Mouse (Mus musculus): ENCODE data around the gene Zfp87. TPM values are rescaled to one million over a fixed set of nuclear protein-coding genes. Genes with fewer than 3 reads are reported as not detected.

Gene Zfp87
- 34.3 and 36.7 TPM in 2 replicates for polyA plus RNA-seq (2015; fragmentation: Nextera tagmentation; extraction: Ambion mirVana)

DNA sequence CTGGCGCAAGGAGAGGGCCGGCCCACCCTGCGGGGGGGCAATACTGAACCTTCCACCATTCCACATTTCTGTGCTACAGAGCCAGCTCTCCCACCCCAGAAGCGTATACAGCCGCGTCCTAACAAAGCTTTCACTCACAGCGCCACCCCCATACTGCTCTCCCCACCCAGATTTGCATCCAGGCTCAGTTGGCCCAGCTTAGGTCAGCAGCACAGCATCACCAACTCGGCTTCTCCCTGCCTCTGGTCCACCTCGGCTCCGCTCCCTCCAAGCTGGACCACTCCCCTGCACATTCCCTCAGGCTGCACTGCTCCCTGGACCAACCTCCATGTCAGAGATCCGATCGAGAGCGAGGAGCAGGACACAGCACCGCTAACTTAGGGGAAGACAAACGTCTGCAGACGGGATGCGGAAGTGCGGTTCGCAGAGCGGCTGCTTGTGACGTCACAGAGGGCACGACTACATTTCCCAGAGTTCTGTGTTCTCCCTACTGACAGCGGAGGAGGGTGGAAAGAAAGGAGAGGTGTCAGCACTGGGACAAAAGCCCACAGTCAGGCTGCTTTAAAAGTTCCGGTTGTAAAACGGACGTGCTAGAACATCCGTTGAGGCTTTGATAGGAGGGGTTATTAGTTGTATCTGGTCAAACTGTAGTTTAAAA, at the start of gene Zfp87, which contains the start of gene Gm26965:
TSS of gene Zfp87 (minus strand) at position 425 of the 658 bp plus-strand sequence.
TSS of gene Gm26965 (minus strand) at position 399 of the 658 bp plus-strand sequence.
- peak; percentile 99 for ATAC-seq

DNA sequence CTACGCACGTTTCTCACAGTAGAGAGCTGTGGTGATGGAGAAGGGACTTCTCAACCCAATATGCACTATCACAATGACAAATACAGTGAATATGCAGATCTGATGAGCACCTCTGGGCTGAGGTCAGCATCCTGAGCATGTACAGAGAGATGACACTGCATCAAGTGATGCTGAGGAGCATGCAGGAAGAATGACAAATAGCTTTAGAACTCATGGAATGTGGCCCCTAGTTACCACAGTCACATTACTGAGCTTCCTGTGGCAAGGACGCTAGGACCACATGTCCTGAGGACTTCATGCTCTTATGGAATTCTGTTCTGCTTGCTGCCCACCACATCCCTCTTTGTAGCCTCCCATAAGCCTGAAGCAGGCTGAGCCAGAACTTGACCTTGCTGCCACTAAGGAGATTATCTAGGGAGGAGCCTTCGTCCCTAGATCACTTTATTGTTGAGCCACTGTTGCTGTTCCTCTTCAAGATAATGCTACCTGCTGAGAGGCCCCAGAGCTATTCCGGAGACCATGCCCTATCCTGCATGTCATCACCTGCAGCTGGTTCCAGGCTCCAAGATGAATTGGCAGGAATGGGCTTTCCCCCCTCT, 46.7 kb upstream of the Zfp87 start:
- no peak for ATAC-seq
- no peak overlapping the region for H3K4me2 ChIP-seq

More for the DNA sequence above, at the start of gene Zfp87, which contains the start of gene Gm26965:
- Histone ChIP-seq H3K9me3 (replicated peaks) (no peaks in the 10 kb centered on the region), H3K36me3 (ENCODE audit: poor library complexity, severe bottlenecking) (peaks cover 7% of the 10 kb centered on the region), H3K4me1 (peaks cover 21% of the 10 kb centered on the region), H3K9ac (peak within 1 kb of the TSS; percentile 82), H3K27ac (peak within 1 kb of the TSS; percentile 63), H3K4me3 (peak within 1 kb of the TSS; percentile 82), H3K4me2 (peak within 1 kb of the TSS; percentile 86), H3K27me3 (no peaks in the 10 kb centered on the region)
- WGBS: 0% methylated on average over 27 of the region's 27 CpGs

DNA sequence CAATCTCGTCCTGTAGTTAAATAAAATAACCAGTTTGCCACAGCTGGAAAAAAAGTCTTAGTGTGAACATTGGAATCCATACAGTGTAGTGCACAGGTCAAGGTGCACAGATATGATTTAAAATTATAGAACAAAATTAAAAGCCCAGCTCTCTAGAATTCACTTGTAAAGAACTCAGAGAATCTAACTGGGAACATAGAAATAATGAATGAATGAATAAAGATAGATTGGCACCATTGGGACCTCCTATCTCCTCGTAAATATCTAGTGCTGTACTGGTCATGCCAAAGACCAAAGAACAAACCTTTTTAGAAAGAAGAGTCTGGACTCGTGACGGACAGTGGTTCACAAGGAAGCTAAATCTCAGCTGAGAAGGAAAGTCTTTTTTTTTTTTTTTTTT, 27.8 kb upstream of the Zfp87 start, which contains the start of gene Zfp748:
TSS of gene Zfp748 (minus strand) at position 101 of the 400 bp plus-strand sequence.
- peaks cover 16% of the 10 kb centered on the region for H3K4me1 ChIP-seq
- peak within 1 kb of the TSS; percentile 88 for H3K4me3 ChIP-seq
- no peaks in the 10 kb centered on the region for H3K27me3 ChIP-seq
- H3K4me2 ChIP-seq: peak within 1 kb of the TSS; percentile 73
- no peaks in the 10 kb centered on the region for H3K9me3 ChIP-seq (replicated peaks)
- peak within 1 kb of the TSS; percentile 88 for H3K9ac ChIP-seq
- 82% methylated on average over 4 of the region's 4 CpGs for WGBS
- H3K27ac ChIP-seq: peak within 1 kb of the TSS; percentile 72
- ATAC-seq: no peak
- H3K36me3 ChIP-seq (ENCODE audit: poor library complexity, severe bottlenecking): no peaks in the 10 kb centered on the region

More for the DNA sequence above, 46.7 kb upstream of the Zfp87 start:
- 77% methylated on average over 5 of the region's 5 CpGs for WGBS
- Histone ChIP-seq H3K27ac (no peak overlapping the region), H3K27me3 (no peaks in the 10 kb centered on the region), H3K9me3 (replicated peaks) (no peaks in the 10 kb centered on the region), H3K36me3 (ENCODE audit: poor library complexity, severe bottlenecking) (no peaks in the 10 kb centered on the region), H3K9ac (no peak overlapping the region), H3K4me3 (no peak overlapping the region), H3K4me1 (no peaks in the 10 kb centered on the region)

DNA sequence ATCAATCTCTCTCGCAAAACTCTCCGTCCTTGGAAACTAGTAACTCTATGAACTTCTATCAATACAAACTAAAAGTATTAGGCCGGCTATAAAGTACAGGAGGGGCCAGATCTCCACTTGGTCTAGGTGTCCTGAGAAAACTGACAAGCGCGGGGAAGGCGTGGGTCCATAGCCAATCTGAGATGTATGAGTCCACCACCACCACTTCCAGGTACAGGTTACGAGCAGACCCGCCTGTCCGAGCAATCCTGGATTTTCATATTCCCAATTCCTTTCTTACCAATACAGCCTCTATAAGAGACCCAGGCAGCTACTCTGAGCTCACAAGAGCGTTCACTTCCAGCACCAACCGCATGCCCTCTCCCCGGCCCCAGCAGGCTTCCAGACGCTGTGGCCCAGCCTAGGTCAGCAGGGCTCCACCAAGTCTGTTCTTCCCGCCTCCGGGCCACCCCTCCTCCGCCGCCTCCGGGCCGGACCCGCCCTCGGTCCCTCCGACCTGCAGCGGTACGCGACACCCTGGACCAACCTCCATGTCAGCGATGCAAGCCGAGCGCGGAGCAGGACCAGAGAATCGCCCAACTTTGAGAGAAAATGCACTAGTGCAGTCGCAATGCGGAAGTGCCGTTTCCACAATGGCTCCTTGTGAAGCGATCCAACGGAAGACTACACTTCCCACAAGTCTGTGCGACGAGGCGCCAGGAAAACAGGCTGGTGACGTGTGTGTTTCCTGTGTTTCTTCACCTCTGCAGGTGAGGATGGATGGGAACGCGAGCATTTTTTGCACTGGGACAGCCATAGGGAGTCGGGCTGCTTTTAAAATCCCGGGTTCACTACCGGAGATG, 26.7 kb upstream of the Zfp87 start:
- Histone ChIP-seq H3K27me3 (no peaks in the 10 kb centered on the region), H3K4me3 (peak overlapping the region; percentile 88), H3K9ac (peak overlapping the region; percentile 88), H3K27ac (peak overlapping the region; percentile 72), H3K36me3 (ENCODE audit: poor library complexity, severe bottlenecking) (no peaks in the 10 kb centered on the region), H3K9me3 (replicated peaks) (no peaks in the 10 kb centered on the region), H3K4me2 (peak overlapping the region; percentile 73), H3K4me1 (peaks cover 16% of the 10 kb centered on the region)
- peak; percentile 99 for ATAC-seq
- WGBS: under 1% methylated on average over 44 of the region's 44 CpGs

DNA sequence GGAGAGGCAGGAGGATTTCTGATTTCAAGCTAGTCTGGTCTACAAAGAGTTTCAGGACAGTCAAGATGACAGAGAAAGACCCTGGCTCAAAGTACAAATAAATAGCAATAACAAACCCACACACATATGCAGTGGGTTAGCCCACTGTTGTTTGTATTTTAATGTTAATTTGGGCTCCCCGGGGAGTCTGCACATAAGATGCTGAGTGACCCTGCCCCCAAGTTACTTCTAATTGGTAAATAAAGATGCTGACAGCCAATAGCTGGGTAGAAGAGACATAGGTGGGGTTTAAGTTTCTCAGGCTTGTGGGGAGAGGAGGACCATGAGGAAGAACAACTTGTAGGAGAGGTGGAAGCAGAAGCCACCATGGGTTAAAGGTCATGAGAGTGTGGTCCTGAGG, 20.0 kb upstream of the Zfp87 start:
- no peak for ATAC-seq
- no peaks in the 10 kb centered on the region for H3K4me1 ChIP-seq
- 88% methylated on average over 1 of the region's 1 CpGs for WGBS
- no peak overlapping the region for H3K4me3 ChIP-seq
- H3K4me2 ChIP-seq: no peak overlapping the region
- H3K9me3 ChIP-seq (replicated peaks): 0 out of 2 replicates have a peak, but pooled peaks cover 4% of the 10 kb centered on the region
- H3K36me3 ChIP-seq (ENCODE audit: poor library complexity, severe bottlenecking): peaks cover 48% of the 10 kb centered on the region
- H3K27me3 ChIP-seq: no peaks in the 10 kb centered on the region
- H3K27ac ChIP-seq: no peak overlapping the region
- no peak overlapping the region for H3K9ac ChIP-seq

DNA sequence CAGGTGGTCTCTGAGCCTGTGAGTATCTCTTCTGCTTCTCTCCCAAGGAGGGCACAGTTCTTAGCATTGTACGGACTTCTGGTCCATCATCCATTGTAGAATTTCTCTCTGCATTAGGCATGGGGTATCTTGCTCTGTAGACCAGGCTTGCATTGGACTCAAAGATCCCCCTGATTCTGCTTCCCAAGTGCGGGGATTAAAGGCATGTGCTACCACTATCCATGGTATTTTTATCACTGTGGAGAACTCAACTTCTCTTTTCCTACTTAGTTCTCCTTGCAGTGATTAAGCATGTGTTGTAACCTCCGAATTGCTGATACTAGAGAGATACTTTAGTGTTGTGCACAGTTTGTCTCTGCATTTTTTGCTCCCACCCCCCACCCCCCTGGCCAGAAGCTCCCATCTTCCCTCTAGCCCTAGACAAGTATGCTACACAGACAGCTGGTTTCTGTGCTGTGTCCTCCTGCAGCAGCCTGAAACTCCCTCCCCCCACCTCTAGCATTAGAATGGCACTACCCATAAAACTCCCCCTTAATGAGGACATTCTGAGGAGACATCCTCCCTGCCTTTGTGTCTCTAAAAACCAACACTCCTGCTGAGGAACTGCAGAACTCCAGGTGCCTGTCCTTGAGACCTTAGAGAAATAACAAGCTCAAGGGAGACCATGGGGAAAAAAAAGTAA, 1.2 kb upstream of the Zfp87 start:
- no peak for ATAC-seq
- 79% methylated on average over 3 of the region's 3 CpGs for WGBS

DNA sequence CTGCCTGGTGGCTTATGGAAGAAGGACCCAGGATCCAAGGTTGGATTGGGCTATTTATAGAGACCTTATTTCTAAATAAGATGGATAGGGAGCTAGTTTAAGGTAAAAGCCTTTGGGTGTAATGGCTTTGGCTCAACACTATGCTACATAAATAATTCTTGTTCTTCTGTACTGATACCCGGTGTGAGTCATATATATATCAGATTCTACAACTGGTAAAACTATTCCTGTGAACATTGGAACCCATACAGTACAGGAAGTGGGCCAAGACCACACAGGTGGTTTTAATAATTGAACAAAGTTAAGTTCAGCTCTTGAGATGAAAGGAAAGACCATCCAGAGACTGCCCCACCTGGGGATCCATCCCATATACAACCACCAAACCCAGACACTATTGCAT, 25.1 kb downstream of the Zfp87 start:
- H3K27me3 ChIP-seq: no peaks in the 10 kb centered on the region
- no peak overlapping the region for H3K4me2 ChIP-seq
- peaks cover 9% of the 10 kb centered on the region for H3K36me3 ChIP-seq (ENCODE audit: poor library complexity, severe bottlenecking)
- no peak overlapping the region for H3K9ac ChIP-seq
- peak; percentile 41 for ATAC-seq
- peaks cover 10% of the 10 kb centered on the region for H3K4me1 ChIP-seq
- H3K27ac ChIP-seq: no peak overlapping the region
- 87% methylated on average over 1 of the region's 1 CpGs for WGBS
- H3K9me3 ChIP-seq (replicated peaks): no peaks in the 10 kb centered on the region
- H3K4me3 ChIP-seq: no peak overlapping the region

More for the DNA sequence above, 1.2 kb upstream of the Zfp87 start:
- Histone ChIP-seq H3K4me1 (peaks cover 21% of the 10 kb centered on the region), H3K9ac (no peak overlapping the region), H3K4me2 (no peak overlapping the region), H3K27ac (no peak overlapping the region), H3K4me3 (no peak overlapping the region), H3K9me3 (replicated peaks) (no peaks in the 10 kb centered on the region), H3K27me3 (no peaks in the 10 kb centered on the region), H3K36me3 (ENCODE audit: poor library complexity, severe bottlenecking) (no peaks in the 10 kb centered on the region)

DNA sequence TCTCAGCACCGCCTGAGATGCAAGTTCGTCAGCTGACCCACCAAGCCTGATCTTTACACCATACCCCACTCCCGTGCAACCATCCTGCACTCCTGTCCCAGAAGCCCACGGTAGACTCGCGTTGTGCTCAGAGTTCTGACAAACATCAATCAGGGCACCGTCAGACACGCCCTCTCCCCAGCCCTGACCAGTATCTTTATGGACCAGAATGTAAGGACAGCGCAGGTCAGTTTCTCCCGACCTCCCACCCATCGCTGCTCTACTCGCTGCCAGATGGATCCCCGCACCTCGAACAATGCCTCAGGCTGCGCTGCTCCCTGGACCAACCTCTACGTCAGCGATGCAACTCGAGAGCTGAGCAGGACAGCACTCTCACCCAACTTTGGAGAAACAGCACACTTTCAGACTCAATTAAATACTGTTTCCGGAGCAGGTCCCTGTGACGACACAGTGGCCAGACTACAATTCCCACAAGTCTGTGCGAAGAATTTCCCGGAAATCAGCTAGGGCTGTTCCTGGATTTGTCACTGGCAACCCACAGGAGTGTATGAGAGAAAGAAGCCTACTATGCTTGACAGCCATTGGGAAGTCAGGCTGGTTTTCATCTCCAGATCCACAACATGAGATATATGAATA, 25.8 kb downstream of the Zfp87 start, which contains the start of gene Zfp58:
TSS of gene Zfp58 (minus strand) at position 472 of the 636 bp plus-strand sequence.
- Histone ChIP-seq H3K4me3 (peak within 1 kb of the TSS; percentile 81), H3K9ac (peak within 1 kb of the TSS; percentile 81), H3K4me1 (peaks cover 10% of the 10 kb centered on the region), H3K4me2 (peak within 1 kb of the TSS; percentile 79), H3K27ac (no peak within 1 kb of the TSS), H3K27me3 (no peaks in the 10 kb centered on the region), H3K36me3 (ENCODE audit: poor library complexity, severe bottlenecking) (peaks cover 14% of the 10 kb centered on the region), H3K9me3 (replicated peaks) (no peaks in the 10 kb centered on the region)
- 0% methylated on average over 22 of the region's 22 CpGs for WGBS
- ATAC-seq: peak; percentile 98

DNA sequence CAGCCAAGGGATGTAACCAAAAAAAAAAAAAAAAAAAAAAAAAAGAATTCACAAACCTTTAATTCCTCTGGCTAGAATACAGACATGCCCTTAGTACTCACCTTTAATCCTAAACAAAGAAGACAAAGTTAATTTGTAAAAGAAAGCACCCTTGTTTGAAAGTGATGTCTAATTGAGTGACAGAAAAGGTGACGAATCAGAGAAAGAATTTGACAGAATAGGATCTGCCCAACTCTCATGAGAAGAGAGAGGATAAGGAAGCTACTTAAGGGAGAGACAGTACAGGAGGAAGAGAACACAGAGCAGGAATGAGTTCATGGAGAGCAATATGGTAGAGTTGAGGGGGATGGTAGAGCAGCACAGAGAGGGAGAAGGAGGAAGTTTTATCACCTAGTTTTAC, 30.3 kb downstream of the Zfp87 start:
- 90% methylated on average over 1 of the region's 1 CpGs for WGBS

DNA sequence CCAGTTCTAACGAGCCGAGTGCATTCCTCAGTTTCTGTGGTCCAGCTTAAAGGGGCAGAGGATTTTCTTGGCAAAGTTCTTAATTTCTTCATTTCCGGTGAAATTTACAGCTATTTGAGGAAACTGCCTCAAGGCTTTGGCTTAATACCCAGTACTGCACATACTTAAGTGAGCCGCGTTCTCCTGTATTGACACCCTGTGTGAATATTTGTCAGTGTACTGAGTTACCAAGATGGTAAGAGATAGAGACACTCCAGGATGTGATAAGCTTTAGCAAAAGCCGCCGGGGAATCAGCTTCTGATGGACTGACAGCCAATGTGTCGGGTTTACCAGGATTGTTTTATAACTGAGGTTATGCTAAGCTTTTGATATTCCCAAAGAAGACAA, 41.6 kb downstream of the Zfp87 start:
- H3K4me2 ChIP-seq: peak overlapping the region; percentile 74
- ATAC-seq: peak; percentile 72
- H3K9ac ChIP-seq: peak overlapping the region; percentile 70
- H3K4me3 ChIP-seq: peak overlapping the region; percentile 58
- H3K4me1 ChIP-seq: peaks cover 10% of the 10 kb centered on the region; the same call in 1 of the 2 replicates
- H3K27ac ChIP-seq: no peak overlapping the region
- peaks cover 13% of the 10 kb centered on the region for H3K36me3 ChIP-seq (ENCODE audit: poor library complexity, severe bottlenecking)
- H3K9me3 ChIP-seq (replicated peaks): no peaks in the 10 kb centered on the region
- H3K27me3 ChIP-seq: no peaks in the 10 kb centered on the region
- WGBS: 45% methylated on average over 8 of the region's 8 CpGs

More for the DNA sequence above, 30.3 kb downstream of the Zfp87 start:
- no peak overlapping the region for H3K27ac ChIP-seq
- peaks cover 10% of the 10 kb centered on the region for H3K4me1 ChIP-seq
- no peak overlapping the region for H3K4me2 ChIP-seq
- ATAC-seq: no peak
- H3K9ac ChIP-seq: no peak overlapping the region
- H3K27me3 ChIP-seq: no peaks in the 10 kb centered on the region
- H3K36me3 ChIP-seq (ENCODE audit: poor library complexity, severe bottlenecking): peaks cover 56% of the 10 kb centered on the region
- peaks cover 8% of the 10 kb centered on the region; the same call in 1 of the 2 replicates for H3K9me3 ChIP-seq (replicated peaks)
- H3K4me3 ChIP-seq: no peak overlapping the region
